Mouse (Mus musculus) erythroblast, embryonic 14.5 days (primary cell): ENCODE results near the gene Higd2a.

Source experiments
- GATA1 ChIP-seq: IDR thresholded peaks from 2 replicates; pipeline ENCODE4 v1.6.1; 2012; ENCODE audit warnings: low read length, inconsistent platforms, mixed read lengths
- TAL1 ChIP-seq: IDR thresholded peaks from 3 replicates; pipeline ENCODE4 v1.6.1; 2012; ENCODE audit warnings: low read length, inconsistent platforms, mixed read lengths

DNA sequence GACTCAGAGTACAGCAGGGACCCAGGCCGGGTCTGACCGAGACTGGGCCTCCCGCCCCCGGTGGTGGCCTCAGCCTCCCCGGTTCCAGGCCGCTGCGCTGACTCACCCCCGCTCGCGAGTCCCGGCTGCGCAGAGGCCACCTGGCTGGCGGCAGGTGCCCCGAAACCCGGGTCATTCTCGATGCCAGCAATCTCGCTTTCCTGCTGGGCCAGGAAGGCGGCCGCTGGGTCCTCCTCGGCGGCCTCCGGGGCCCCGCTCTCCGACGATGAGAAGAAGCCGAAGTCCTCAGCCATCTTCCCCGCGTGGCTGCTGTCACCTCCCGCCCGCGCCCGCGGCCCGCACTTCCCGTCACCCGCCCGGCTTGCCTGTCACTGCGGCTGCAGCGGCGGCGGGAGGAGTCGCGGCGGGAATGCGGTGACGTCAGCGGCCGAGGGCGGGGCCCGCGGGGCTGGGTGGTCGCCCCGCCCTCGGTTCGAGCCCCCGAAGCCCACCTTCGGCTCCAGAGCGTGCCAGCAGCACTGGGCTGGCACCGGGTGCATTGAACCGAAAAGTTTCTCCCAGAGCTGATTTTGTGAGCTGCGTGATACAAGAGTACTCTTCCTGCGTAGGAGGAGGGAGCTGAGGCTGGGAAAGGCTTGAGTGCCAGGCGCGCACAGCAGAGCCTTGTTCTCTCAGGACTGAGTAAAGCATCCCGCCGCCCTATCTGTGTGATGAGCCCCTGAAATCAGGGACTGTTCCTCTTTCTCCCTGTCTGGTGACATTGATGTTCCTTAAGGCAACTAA is 21.2 kb downstream of the Higd2a start, which contains the start of gene Cltb:
- TF ChIP-seq GATA1 (no peak), TAL1 (no peak)
